Mouse (Mus musculus) limb, embryonic 14.5 days (tissue): ENCODE measurements around the gene Prex1. TPM values are rescaled to one million over a fixed set of nuclear protein-coding genes. Genes with fewer than 3 reads are reported as not detected.

Experiments used
- ATAC-seq: fragments of 200-750 bp; cut with Nextera tagmentation; 2 replicates; pipeline ENCODE4 v1.8.0; 2017; ENCODE audit warnings: low read depth, moderate number of reproducible peaks, moderate TSS enrichment; ENCODE audit not compliant: low FRiP score
- DNase-seq: peaks from one replicate; pipeline ENCODE4 v3.0.0-alpha.2; 2015; ENCODE audit warnings: low spot score
- H3K27ac ChIP-seq: fragments of 300-500 bp; sonication (generic); replicated peaks from 2 replicates; pipeline ENCODE4 v1.5.1; 2014; ENCODE audit warnings: low read depth, mild to moderate bottlenecking, low read length, moderate library complexity, mixed read lengths
- H3K27me3 ChIP-seq: fragments of 300-500 bp; sonication (generic); 2 replicates; pipeline ENCODE4 v1.6.1; 2014; ENCODE audit warnings: low read length, mixed read lengths; ENCODE audit not compliant: control insufficient read depth, insufficient read depth
- H3K36me3 ChIP-seq: fragments of 300-500 bp; sonication (generic); 2 replicates; pipeline ENCODE4 v1.6.1; 2014; ENCODE audit warnings: mild to moderate bottlenecking, low read length, moderate library complexity, mixed read lengths; ENCODE audit not compliant: control insufficient read depth, insufficient read depth
- H3K4me1 ChIP-seq: fragments of 300-500 bp; sonication (generic); 2 replicates; pipeline ENCODE4 v1.6.1; 2014; ENCODE audit warnings: antibody characterized with exemption, low read length, mixed read lengths; ENCODE audit not compliant: control insufficient read depth, insufficient read depth
- H3K4me2 ChIP-seq: fragments of 300-500 bp; sonication (generic); replicated peaks from 2 replicates; pipeline ENCODE4 v1.6.1; 2014; ENCODE audit warnings: low read depth, mild to moderate bottlenecking, low read length, moderate library complexity; ENCODE audit not compliant: severe bottlenecking
- H3K4me3 ChIP-seq: fragments of 300-500 bp; sonication (generic); replicated peaks from 2 replicates; pipeline ENCODE4 v1.5.1; 2014; ENCODE audit warnings: low read length
- H3K9ac ChIP-seq: fragments of 300-500 bp; sonication (generic); 2 replicates; pipeline ENCODE4 v1.6.1; 2014; ENCODE audit warnings: mild to moderate bottlenecking, low read depth, low read length, moderate library complexity; ENCODE audit not compliant: severe bottlenecking
- H3K9me3 ChIP-seq: fragments of 300-500 bp; sonication (generic); 2 replicates; pipeline ENCODE4 v1.6.1; 2016; ENCODE audit warnings: low read length; ENCODE audit not compliant: control insufficient read depth
- POLR2A ChIP-seq: fragments of 200-500 bp; IDR thresholded peaks from 2 replicates; pipeline ENCODE4 v1.8.0; 2012; ENCODE audit warnings: inconsistent platforms, mild to moderate bottlenecking, moderate library complexity, borderline replicate concordance; ENCODE audit not compliant: insufficient read depth, insufficient read length; ENCODE audit errors: extremely low read depth
- WGBS: fragments of 180-500 bp; shearing (Covaris S2); extraction: QIAGEN DNeasy Blood & Tissue Kit; methylation state at CpG from one replicate; pipeline ENCODE4 v1.1.7; 2014; 5-methylcytosine and 5-hydroxymethylcytosine counted together
- polyA plus RNA-seq, 2 experiments: library from polyadenylated mRNA; depleted of rRNA in 1 of 2; stranded (reverse) in 1 of 2; unstranded in 1 of 2; fragments of >200 nt; fragmentation: Nextera tagmentation in 1 of 2; extraction: Ambion mirVana in 1 of 2; gene quantifications; 2 replicates each; pipeline versions ENCODE4 v1.2.1 to v1.2.3; 2012 to 2014

Gene Prex1
- polyA plus RNA-seq, 2 experiments, result 20.1 to 27.9 TPM

DNA sequence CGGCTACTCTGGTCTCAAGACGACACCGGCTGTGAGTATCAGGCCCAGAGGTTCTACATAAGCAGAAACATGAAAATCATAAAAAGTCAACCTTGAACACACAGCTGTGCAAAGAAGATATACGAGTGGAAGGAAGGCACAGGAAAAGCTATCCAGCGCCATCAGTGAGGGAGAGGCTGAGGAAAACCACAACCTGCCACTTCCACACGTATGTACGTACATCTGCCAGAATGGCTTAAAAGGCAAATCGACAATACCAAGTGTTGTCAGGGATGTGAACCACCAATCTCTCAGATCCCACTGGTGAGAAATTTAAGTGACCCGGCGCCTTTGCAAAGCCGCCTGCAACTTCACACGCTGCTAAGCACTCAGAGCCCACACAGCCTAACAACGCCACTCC is 47.5 kb downstream of the Prex1 start:
- no peaks in the 10 kb centered on the region for H3K36me3 ChIP-seq
- ATAC-seq (no peak), DNase-seq (no peak)
- peaks cover 37% of the 10 kb centered on the region for H3K4me1 ChIP-seq
- H3K9me3 ChIP-seq, result no peaks in the 10 kb centered on the region
- H3K9ac ChIP-seq, result no peak overlapping the region
- 88% methylated on average over 13 of the region's 13 CpGs for WGBS
- H3K4me3 ChIP-seq, result no peak overlapping the region
- no peak for TF ChIP-seq POLR2A
- H3K27ac ChIP-seq, result no peak overlapping the region
- H3K27me3 ChIP-seq, result no peaks in the 10 kb centered on the region
- no peak overlapping the region for H3K4me2 ChIP-seq

GRCm38 (mm10) chr2:166665244-166665922 is 48.2 kb downstream of the Prex1 start:
- Histone ChIP-seq H3K4me3 (no peak overlapping the region), H3K4me1 (peaks cover 37% of the 10 kb centered on the region), H3K27me3 (no peaks in the 10 kb centered on the region), H3K4me2 (no peak overlapping the region), H3K9me3 (no peaks in the 10 kb centered on the region), H3K36me3 (no peaks in the 10 kb centered on the region), H3K27ac (no peak overlapping the region), H3K9ac (no peak overlapping the region)
- ATAC-seq, result no peak
- no peak for DNase-seq
- WGBS, result 83% methylated on average over 6 of the region's 6 CpGs
- TF ChIP-seq POLR2A, result no peak

GRCm38 (mm10) chr2:166664506-166664905 is 49.1 kb downstream of the Prex1 start:
- Histone ChIP-seq H3K4me3 (no peak overlapping the region), H3K9ac (no peak overlapping the region), H3K4me1 (peaks cover 37% of the 10 kb centered on the region), H3K36me3 (no peaks in the 10 kb centered on the region), H3K27me3 (no peaks in the 10 kb centered on the region), H3K27ac (no peak overlapping the region), H3K4me2 (no peak overlapping the region), H3K9me3 (no peaks in the 10 kb centered on the region)
- WGBS, result 83% methylated on average over 15 of the region's 15 CpGs
- ATAC-seq (no peak), DNase-seq (no peak)
- TF ChIP-seq POLR2A, result no peak

DNA sequence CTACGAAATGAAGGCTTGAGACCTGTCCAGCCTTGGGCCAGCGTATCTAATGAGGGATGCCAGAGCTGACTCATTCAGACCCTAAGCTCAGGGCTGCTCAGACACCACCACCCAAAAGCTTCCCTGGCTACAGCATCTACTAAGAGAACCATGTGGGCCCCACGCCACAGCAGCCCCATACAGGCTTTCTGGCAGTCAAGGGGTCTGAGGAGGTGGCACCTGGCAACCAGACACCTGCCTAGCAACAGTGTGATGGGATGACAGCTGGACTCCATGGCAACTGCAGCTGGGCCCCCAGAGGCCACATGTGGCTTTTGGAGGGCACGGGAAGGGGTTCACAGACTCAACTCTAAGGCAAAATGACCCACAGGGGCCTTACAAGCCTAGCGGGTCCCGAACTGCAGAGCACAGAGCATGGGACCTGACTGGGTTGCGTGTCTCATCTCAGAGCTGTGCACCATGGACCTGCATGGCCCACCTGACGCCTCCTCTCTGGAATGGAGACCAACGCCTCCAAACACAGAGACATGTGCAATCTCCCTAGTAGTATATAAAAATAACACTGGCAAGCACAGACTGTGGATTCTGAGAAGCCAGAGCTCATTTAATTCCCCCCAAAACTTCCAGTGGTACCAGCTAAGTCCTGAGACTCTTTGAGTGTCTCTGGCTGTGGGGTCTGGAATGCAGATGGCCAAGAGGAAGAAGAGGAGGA is 50.2 kb downstream of the Prex1 start:
- Histone ChIP-seq H3K9ac (no peak overlapping the region), H3K36me3 (no peaks in the 10 kb centered on the region), H3K4me1 (peaks cover 28% of the 10 kb centered on the region), H3K9me3 (no peaks in the 10 kb centered on the region), H3K4me3 (no peak overlapping the region), H3K4me2 (no peak overlapping the region), H3K27me3 (no peaks in the 10 kb centered on the region), H3K27ac (no peak overlapping the region)
- ATAC-seq, result no peak
- 64% methylated on average over 9 of the region's 9 CpGs for WGBS
- DNase-seq, result no peak
- no peak for TF ChIP-seq POLR2A

DNA sequence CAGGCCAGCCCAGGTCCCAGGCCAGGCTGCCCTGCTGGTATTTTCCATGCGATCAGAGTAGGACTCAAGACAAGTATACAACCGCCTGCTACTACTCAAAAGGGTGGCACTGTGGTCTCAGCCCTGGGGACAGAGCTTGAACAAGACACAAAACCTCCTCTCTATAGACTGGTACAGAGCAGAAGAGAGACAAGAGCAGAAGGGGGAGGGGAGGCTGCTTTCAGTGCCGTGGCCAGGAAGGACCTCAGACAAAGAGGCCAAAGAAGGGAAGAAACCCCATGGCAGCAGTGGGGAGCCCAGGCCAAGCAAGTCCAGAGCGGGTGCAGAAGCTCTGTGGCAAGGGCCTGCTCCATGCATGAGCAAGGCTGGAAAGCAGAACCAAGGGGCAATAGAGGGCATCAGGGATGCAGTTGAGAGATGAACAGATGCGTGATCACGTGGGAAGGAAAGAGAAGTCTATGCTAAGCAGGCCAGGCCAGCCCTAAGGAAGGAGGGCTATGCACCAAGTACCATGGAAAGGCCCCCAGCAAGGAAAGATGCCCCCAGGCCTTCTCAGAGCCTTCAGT is 51.0 kb downstream of the Prex1 start:
- Histone ChIP-seq H3K4me1 (peaks cover 22% of the 10 kb centered on the region), H3K27me3 (no peaks in the 10 kb centered on the region), H3K4me2 (no peak overlapping the region), H3K9ac (no peak overlapping the region), H3K4me3 (no peak overlapping the region), H3K27ac (no peak overlapping the region), H3K9me3 (no peaks in the 10 kb centered on the region), H3K36me3 (no peaks in the 10 kb centered on the region)
- DNase-seq (no peak), ATAC-seq (no peak)
- TF ChIP-seq POLR2A, result no peak
- WGBS, result 82% methylated on average over 6 of the region's 6 CpGs
